Mouse (Mus musculus) midbrain, embryonic 10.5 days (tissue): ENCODE measurements at regions not wholly inside any gene's neighbourhood (a gene's known extent, or its start where the extent isn't known, plus 50 kb on each side); places are given as distances from the start of the nearest gene placed in this dataset.

Source experiments
- DNase-seq: peaks from one replicate; pipeline ENCODE4 v3.0.0-alpha.2; 2017; ENCODE audit warnings: low spot score
- H3K27ac ChIP-seq: fragments of 300-500 bp; sonication (generic); replicated peaks from 2 replicates; pipeline ENCODE4 v1.5.1; 2016; ENCODE audit warnings: mild to moderate bottlenecking
- H3K27me3 ChIP-seq: fragments of 300-500 bp; sonication (generic); 2 replicates; pipeline ENCODE4 v1.6.1; 2016; ENCODE audit warnings: low read depth, mild to moderate bottlenecking; ENCODE audit not compliant: poor library complexity, severe bottlenecking
- H3K36me3 ChIP-seq: fragments of 300-500 bp; sonication (generic); 2 replicates; pipeline ENCODE4 v1.6.1; 2016; ENCODE audit warnings: mild to moderate bottlenecking, moderate library complexity
- H3K4me1 ChIP-seq: fragments of 300-500 bp; sonication (generic); 2 replicates; pipeline ENCODE4 v1.6.1; 2016
- H3K4me3 ChIP-seq: fragments of 300-500 bp; sonication (generic); 2 replicates; pipeline ENCODE4 v1.5.1; 2016; ENCODE audit warnings: mild to moderate bottlenecking, moderate library complexity
- H3K9me3 ChIP-seq: fragments of 300-500 bp; sonication (generic); replicated peaks from 2 replicates; pipeline ENCODE4 v1.6.1; 2016; ENCODE audit warnings: mild to moderate bottlenecking
- WGBS: fragments of 180-500 bp; shearing (Covaris S2); methylation state at CpG from one replicate; pipeline ENCODE4 v1.1.7; 2016; 5-methylcytosine and 5-hydroxymethylcytosine counted together

DNA sequence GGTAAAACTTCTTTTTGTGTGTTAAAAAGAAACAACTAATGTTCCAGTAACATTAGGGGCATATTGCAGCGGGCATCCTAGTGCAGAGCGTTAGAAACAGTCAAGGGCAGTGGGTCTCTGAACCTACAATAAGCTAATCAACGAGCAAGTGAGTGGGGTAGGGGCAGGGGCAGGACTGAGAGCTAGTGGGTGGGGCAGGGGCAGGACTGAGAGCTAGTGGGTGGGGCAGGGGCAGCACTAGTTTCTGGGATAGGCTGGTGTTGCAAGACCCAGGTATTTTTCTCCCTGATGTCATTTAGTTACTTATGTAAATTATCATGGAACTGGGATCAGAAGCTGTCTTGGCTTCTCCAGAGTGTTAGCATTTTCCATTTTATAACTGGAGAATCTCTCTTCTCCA, 309.5 kb downstream of the 1810013L24Rik start:
- no peaks in the 10 kb centered on the region for H3K27me3 ChIP-seq
- no peak for DNase-seq
- no peak overlapping the region for H3K27ac ChIP-seq
- H3K4me1 ChIP-seq: no peaks in the 10 kb centered on the region
- no peaks in the 10 kb centered on the region for H3K36me3 ChIP-seq
- WGBS: 81% methylated on average over 3 of the region's 3 CpGs
- no peaks in the 10 kb centered on the region for H3K9me3 ChIP-seq
- no peak overlapping the region for H3K4me3 ChIP-seq

DNA sequence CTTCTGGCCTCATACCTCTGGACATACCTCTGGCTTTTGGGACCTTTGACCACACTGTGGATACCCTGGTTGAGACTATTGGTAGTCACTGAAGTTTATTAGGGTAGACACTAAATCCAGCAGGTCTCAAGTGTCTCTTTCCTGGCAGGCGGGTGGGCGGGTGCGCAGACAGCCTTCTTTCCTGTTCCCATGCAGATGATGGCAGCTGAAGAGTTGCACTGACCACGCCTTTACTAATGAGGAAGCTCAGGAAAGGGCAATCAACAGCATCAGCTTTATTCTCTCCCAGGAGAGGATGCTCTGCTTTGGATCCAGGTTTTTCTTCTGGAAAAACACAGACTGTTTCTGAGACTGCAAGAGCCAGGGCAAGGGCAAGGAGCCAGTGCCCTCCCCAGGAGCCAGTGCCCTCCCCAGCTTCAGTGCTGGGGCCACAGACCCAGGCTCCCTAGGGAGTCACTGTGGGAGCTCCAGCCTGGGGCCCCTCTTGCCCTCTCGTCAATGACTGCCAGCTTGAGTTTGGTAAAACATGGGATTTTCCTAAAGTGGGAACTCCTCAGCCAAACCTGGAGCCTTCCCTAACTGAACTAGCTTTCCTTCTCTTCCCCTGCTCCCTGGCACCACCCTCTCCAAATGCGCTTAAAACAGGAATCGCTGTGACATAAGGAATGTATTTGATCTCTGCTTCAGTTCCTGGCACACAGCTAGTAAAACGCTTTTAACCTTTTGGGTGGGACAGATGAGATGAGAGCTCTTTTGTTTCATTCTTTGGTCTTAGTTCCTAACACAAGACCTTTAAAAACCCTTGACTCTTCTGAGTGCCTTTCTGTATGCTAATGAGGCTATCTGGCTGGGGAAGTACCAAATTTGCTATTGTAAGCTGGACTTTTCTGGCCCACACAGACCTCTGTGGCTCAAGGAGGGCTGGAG, 319.6 kb downstream of the 1810013L24Rik start:
- Histone ChIP-seq H3K9me3 (no peaks in the 10 kb centered on the region), H3K36me3 (no peaks in the 10 kb centered on the region), H3K27me3 (no peaks in the 10 kb centered on the region), H3K4me1 (peaks cover 10% of the 10 kb centered on the region), H3K4me3 (no peak overlapping the region), H3K27ac (peak overlapping the region; percentile 39; the same call in 1 of the 2 replicates)
- no peak for DNase-seq
- 63% methylated on average over 8 of the region's 8 CpGs for WGBS

DNA sequence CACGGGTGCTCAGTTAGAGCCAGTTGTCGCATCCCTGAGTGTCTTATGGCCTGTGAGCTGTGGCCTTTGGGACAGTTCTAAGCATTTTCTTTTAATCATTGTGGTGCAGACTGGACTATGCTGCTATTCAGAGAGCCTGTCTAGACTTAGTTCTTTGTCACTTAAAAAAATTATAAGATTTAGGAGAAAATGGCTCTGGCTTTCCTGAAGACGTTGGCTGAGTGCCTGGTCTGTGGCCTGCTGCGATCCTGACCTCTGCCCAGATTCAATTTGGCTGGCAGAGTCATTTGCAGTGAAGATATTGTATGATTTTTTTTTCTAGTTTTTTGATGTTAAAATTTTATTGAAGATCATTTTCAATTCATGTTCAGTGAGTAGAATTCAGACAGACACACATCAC, 322.0 kb downstream of the 1810013L24Rik start:
- 86% methylated on average over 4 of the region's 4 CpGs for WGBS
- H3K4me1 ChIP-seq: peaks cover 10% of the 10 kb centered on the region
- H3K9me3 ChIP-seq: no peaks in the 10 kb centered on the region
- no peak overlapping the region for H3K4me3 ChIP-seq
- no peaks in the 10 kb centered on the region for H3K36me3 ChIP-seq
- H3K27me3 ChIP-seq: no peaks in the 10 kb centered on the region
- no peak for DNase-seq
- H3K27ac ChIP-seq: no peak overlapping the region

DNA sequence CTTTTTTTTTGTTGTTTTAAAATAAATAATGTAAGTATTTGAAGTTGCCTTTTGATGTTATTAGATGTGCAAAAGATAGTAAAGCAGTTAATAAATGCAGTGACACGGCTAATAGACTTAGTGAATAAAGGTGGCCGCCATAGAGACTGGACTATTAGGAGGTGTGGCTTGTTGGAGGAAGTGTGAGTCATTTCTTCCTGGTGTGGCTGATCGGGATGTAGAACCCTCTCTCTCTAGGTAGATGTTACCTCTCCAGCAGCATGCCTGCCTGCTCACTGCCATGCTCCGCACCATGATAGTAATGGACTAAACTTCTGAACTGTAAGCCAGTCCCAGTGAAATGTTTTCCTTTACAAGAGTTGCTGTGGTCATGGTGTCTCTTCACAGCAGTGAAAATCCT, 323.6 kb downstream of the 1810013L24Rik start:
- no peaks in the 10 kb centered on the region for H3K27me3 ChIP-seq
- 90% methylated on average over 4 of the region's 4 CpGs for WGBS
- no peaks in the 10 kb centered on the region for H3K9me3 ChIP-seq
- H3K36me3 ChIP-seq: no peaks in the 10 kb centered on the region
- peaks cover 10% of the 10 kb centered on the region for H3K4me1 ChIP-seq
- H3K27ac ChIP-seq: no peak overlapping the region
- no peak overlapping the region for H3K4me3 ChIP-seq
- no peak for DNase-seq

DNA sequence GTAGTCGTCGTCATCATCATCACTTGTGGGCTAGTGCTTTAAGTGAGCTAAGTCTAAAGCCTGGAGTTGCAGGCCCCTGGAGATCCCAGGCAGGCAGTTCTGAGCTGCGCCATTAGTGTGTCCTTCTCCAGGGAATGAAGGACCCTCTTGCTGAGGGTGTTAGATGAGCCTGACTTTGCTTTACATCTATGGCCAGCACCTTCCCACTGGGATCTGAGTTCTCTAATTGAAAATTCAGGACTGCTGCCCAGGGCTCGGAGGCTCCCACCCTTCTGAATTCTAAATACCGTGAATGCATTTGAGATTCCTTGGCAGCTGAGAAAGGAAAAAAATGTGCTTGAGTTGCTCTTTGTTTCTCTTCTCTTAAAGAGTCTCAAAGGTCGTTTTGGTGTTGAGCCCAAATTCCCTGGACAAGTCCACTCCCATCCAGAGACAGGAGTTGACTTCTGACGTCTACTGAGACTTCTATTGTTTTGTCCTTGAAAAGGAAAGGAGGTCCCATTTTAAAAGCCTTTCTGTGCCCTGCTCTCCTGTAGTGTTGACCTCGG, 335.9 kb downstream of the 1810013L24Rik start:
- DNase-seq: no peak
- no peaks in the 10 kb centered on the region for H3K27me3 ChIP-seq

DNA sequence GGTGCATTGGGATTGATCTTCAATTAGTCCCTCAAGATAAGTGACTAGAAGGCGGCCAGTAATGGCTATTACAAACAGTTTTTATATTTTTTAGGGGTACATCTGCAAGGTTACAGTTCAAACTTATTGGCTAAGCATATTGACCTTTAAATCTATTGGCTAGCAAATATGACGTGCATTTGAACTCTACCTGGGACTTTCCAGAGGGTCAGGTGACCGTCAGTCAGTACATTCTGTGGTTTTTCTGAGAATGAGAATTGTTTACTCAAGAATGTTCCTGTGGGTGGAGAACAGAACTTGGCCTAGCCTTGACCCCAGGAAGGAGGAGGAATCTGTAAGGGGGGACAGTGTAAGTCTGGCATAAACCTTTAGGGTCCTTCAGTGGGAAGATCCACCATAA, 346.5 kb downstream of the 1810013L24Rik start:
- WGBS: 87% methylated on average over 3 of the region's 3 CpGs
- no peaks in the 10 kb centered on the region for H3K9me3 ChIP-seq
- no peak overlapping the region for H3K4me3 ChIP-seq
- H3K27me3 ChIP-seq: no peaks in the 10 kb centered on the region
- no peak overlapping the region for H3K27ac ChIP-seq
- no peaks in the 10 kb centered on the region for H3K36me3 ChIP-seq
- no peak for DNase-seq
- H3K4me1 ChIP-seq: no peaks in the 10 kb centered on the region

More for the DNA sequence above, 335.9 kb downstream of the 1810013L24Rik start:
- no peak overlapping the region for H3K27ac ChIP-seq
- no peaks in the 10 kb centered on the region for H3K9me3 ChIP-seq
- peaks cover 9% of the 10 kb centered on the region for H3K4me1 ChIP-seq
- H3K36me3 ChIP-seq: no peaks in the 10 kb centered on the region
- no peak overlapping the region for H3K4me3 ChIP-seq
- 57% methylated on average over 8 of the region's 8 CpGs for WGBS

DNA sequence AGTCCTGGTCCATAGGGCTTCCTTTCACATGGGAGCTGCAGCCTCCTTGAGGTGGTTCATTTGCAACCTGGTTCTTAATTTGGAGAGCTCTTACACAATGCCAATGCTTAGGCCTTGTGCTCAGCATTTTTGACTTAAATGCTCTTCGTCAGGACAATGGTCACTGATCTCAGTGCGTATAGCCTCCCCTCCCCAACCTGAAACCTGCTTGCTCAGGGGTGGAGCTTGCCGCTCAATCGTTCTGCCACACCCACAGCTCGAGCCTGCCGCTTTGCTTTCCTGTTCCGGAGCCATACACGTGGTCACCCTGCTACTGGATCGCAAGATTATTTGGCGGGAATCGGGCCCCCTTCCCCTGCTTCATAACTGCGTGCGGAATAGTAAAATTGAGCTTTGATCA, 365.9 kb downstream of the 1810013L24Rik start:
- DNase-seq: no peak
- no peaks in the 10 kb centered on the region for H3K4me1 ChIP-seq
- no peaks in the 10 kb centered on the region for H3K36me3 ChIP-seq
- H3K9me3 ChIP-seq: peaks cover 6% of the 10 kb centered on the region; the same call in 1 of the 2 replicates
- 54% methylated on average over 13 of the region's 13 CpGs for WGBS
- H3K4me3 ChIP-seq: no peak overlapping the region
- no peaks in the 10 kb centered on the region; the same call in 1 of the 2 replicates for H3K27me3 ChIP-seq
- no peak overlapping the region for H3K27ac ChIP-seq

DNA sequence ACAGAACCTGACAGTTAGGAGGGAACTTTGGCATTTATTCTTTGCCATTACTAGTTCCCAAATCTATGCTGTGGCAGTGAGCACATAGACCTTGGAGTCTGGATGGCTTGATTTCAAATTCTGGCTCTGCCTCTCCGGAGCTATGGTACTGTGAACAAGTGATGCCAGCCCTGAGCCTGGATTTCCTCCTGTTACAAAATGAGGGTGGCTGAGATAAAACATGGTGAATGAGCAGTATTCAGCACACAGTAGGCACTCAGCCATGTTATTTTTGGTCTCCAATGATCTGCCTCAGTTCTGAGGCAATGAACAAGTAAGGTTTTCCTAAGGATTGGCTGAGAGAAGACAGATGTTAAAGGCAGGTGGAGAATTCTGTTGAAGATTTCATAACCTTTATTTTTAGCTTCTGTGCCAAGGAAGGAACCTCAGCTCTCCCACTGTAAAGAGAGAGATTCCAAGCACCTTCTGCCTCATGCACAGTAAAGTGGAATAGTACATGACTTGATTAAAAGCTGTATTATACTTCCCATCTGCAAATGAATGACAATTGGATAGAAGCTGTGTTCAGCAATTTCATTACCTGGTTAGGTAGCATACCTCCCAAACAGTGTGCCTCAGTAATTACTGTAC, 369.1 kb downstream of the 1810013L24Rik start:
- no peak for DNase-seq
- H3K4me1 ChIP-seq: no peaks in the 10 kb centered on the region
- WGBS: 90% methylated on average over 1 of the region's 1 CpGs

DNA sequence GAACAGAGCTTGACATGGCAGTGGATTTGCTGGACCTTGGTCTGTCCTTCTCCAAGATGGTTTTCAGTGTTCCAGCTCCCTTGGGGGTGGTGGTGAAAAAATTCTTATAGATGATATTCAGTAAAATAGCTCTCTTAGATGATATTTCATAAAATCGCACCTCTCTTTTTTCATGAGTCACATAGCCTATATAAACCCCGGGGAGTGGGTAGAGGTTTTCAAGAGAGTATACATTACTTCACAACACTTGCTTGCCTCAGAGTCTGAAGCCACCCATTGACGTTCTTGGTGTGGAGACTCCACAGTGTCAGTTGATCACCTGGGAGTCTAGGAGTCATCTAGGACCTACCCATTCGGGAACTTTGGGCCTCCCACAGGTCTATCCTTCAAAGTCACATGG, 378.7 kb downstream of the 1810013L24Rik start:
- DNase-seq: no peak
- Histone ChIP-seq H3K27me3 (no peaks in the 10 kb centered on the region), H3K27ac (no peak overlapping the region), H3K4me3 (no peak overlapping the region), H3K9me3 (peaks cover 8% of the 10 kb centered on the region; the same call in 1 of the 2 replicates), H3K4me1 (no peaks in the 10 kb centered on the region), H3K36me3 (no peaks in the 10 kb centered on the region)
- WGBS: 92% methylated on average over 4 of the region's 4 CpGs

More for the DNA sequence above, 369.1 kb downstream of the 1810013L24Rik start:
- Histone ChIP-seq H3K36me3 (no peaks in the 10 kb centered on the region), H3K9me3 (no peaks in the 10 kb centered on the region), H3K27ac (no peak overlapping the region), H3K27me3 (no peaks in the 10 kb centered on the region; the same call in 1 of the 2 replicates), H3K4me3 (no peak overlapping the region)

DNA sequence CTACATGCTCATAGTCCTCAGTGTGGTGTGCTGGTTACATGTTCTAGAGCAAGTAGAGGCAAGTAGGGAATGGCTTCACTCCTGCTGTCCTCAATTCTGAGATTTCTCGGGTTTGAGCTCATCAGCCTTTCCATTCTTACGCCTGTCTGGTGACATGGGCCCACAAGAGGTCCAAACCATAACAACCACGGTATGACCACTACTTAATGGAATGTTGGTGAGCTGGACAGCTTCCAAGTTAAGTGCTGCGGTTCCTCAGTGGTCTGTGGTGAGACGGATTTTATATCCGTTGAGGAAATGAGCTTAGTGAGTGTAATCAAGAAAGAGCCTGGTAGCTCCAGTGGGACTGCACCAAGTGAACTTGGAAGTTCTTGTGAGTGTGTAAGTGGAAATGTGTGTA, 381.6 kb downstream of the 1810013L24Rik start:
- peaks cover 8% of the 10 kb centered on the region; the same call in 1 of the 2 replicates for H3K9me3 ChIP-seq
- H3K36me3 ChIP-seq: no peaks in the 10 kb centered on the region
- H3K27ac ChIP-seq: no peak overlapping the region
- H3K27me3 ChIP-seq: no peaks in the 10 kb centered on the region
- H3K4me3 ChIP-seq: no peak overlapping the region
- 90% methylated on average over 6 of the region's 6 CpGs for WGBS
- no peaks in the 10 kb centered on the region for H3K4me1 ChIP-seq
- no peak for DNase-seq

DNA sequence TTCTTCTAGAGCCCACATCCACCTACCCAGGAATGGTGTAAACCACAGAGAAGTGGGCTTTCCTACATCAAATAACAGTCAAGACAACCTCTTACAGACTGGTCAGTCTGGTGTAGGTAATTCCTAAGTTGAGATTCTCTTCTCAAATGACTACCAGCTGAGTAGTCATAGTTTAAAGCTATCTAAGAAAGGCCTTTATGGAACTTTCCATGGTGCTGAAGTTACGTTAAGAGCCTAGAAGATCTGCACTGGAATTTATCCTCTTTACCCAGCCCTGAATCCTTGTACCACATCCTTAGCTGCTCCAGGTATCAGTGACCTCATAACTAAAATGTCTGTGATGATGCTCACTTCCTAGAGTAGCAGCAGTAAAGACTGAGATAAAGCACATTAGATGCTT, 385.2 kb downstream of the 1810013L24Rik start:
- WGBS: 75% methylated on average over 1 of the region's 1 CpGs
- H3K36me3 ChIP-seq: no peaks in the 10 kb centered on the region
- H3K27ac ChIP-seq: no peak overlapping the region
- peaks cover 11% of the 10 kb centered on the region for H3K4me1 ChIP-seq
- H3K9me3 ChIP-seq: no peaks in the 10 kb centered on the region
- H3K4me3 ChIP-seq: no peak overlapping the region
- no peaks in the 10 kb centered on the region for H3K27me3 ChIP-seq
- DNase-seq: no peak

DNA sequence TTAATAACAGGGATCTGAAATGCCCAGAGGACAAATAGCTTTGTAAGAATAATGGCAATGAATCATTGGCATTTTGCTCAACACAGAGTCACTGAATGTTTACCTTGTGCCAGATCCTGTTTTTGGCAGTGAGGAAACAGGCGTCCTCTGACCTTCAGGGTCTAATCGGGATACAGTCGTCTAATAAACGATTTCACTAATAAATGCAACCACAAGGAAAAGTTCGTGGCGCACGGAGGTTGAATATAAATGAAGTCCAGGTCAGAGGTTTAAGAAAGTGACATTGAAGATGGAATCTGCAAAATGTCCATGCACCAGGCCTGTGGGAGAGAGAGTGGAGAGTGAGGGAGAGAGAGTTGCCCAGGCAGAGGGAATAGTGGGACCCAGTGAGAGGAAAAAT, 387.5 kb downstream of the 1810013L24Rik start:
- no peaks in the 10 kb centered on the region for H3K27me3 ChIP-seq
- H3K27ac ChIP-seq: no peak overlapping the region
- no peaks in the 10 kb centered on the region for H3K9me3 ChIP-seq
- no peak for DNase-seq
- no peak overlapping the region for H3K4me3 ChIP-seq
- H3K36me3 ChIP-seq: no peaks in the 10 kb centered on the region
- 90% methylated on average over 7 of the region's 7 CpGs for WGBS
- peaks cover 12% of the 10 kb centered on the region for H3K4me1 ChIP-seq

DNA sequence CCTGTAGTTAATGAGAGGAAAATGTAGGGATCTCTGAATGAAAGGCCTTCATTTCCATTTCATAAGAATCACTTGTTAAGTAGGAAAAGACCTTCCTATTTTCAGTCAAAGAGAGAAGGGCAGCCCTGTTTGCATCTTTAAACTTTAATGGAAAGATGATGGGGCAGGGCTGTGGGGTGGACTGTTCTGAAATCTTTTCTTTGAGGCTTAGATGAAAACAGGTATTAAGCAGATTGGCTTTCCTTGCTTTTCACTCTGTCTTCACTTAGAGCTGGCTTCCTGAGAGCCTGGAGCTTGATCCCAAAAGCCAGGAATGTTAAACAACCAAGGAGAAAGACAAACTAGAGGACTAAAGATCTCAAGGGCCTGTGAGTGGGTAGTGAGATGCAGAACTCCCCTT, 400.3 kb downstream of the 1810013L24Rik start:
- DNase-seq: no peak
- no peaks in the 10 kb centered on the region for H3K9me3 ChIP-seq
- no peak overlapping the region for H3K4me3 ChIP-seq
- no peaks in the 10 kb centered on the region for H3K27me3 ChIP-seq
- no peak overlapping the region for H3K27ac ChIP-seq
- H3K4me1 ChIP-seq: no peaks in the 10 kb centered on the region
- H3K36me3 ChIP-seq: no peaks in the 10 kb centered on the region
